Mouse (Mus musculus) midbrain, embryonic 13.5 days (tissue): ENCODE data around the gene Fam129a. TPM values are rescaled to one million over a fixed set of nuclear protein-coding genes. Genes with fewer than 3 reads are reported as not detected.
A peak's percentile ranks its signal among the peaks of the same experiment; 100 is the strongest.
"Not testable (repeated sequence)": the region's sequence is repeated elsewhere in the genome, so short reads cannot be mapped to it uniquely, and the experiment has no call there.

Source experiments
- ATAC-seq: fragments of 200-750 bp; cut with Nextera tagmentation; 2 replicates; pipeline ENCODE4 v1.8.0; 2017; ENCODE audit warnings: mild to moderate bottlenecking, moderate TSS enrichment, moderate library complexity
- H3K27ac ChIP-seq: fragments of 300-500 bp; sonication (generic); 2 replicates; pipeline ENCODE4 v1.5.1; 2015; ENCODE audit warnings: inconsistent platforms, mild to moderate bottlenecking, moderate library complexity
- H3K27me3 ChIP-seq: fragments of 300-500 bp; sonication (generic); 2 replicates; pipeline ENCODE4 v1.6.1; 2015; ENCODE audit warnings: mild to moderate bottlenecking, inconsistent platforms
- H3K36me3 ChIP-seq: fragments of 300-500 bp; sonication (generic); 2 replicates; pipeline ENCODE4 v1.6.1; 2015; ENCODE audit warnings: mild to moderate bottlenecking, inconsistent platforms
- H3K4me1 ChIP-seq: fragments of 300-500 bp; sonication (generic); replicated peaks from 2 replicates; pipeline ENCODE4 v1.6.1; 2015; ENCODE audit warnings: inconsistent platforms
- H3K4me2 ChIP-seq: fragments of 300-500 bp; sonication (generic); replicated peaks from 2 replicates; pipeline ENCODE4 v1.6.1; 2015; ENCODE audit warnings: moderate library complexity, mild to moderate bottlenecking, inconsistent platforms
- H3K4me3 ChIP-seq: fragments of 300-500 bp; sonication (generic); replicated peaks from 2 replicates; pipeline ENCODE4 v1.5.1; 2015; ENCODE audit warnings: mild to moderate bottlenecking, inconsistent platforms
- H3K9ac ChIP-seq: fragments of 300-500 bp; sonication (generic); replicated peaks from 2 replicates; pipeline ENCODE4 v1.6.1; 2015; ENCODE audit warnings: mild to moderate bottlenecking, inconsistent platforms
- H3K9me3 ChIP-seq: fragments of 300-500 bp; sonication (generic); 2 replicates; pipeline ENCODE4 v1.6.1; 2016; ENCODE audit warnings: mild to moderate bottlenecking, inconsistent platforms
- WGBS: fragments of 180-500 bp; shearing (Covaris S2); methylation state at CpG from one replicate; pipeline ENCODE4 v1.1.7; 2015; 5-methylcytosine and 5-hydroxymethylcytosine counted together
- polyA plus RNA-seq: library from polyadenylated mRNA; unstranded; fragments of >200 nt; fragmentation: Nextera tagmentation; extraction: Ambion mirVana; gene quantifications from 2 replicates; pipeline ENCODE4 v1.2.1, GENCODE M21; 2015

Fam129a gene
- polyA plus RNA-seq, 1 experiment from 2014 or later, result 0.78 TPM

GRCm38 (mm10) chr1:151741199-151741621 lies 170.2 kb downstream of the Fam129a start:
- no peak overlapping the region for H3K4me3 ChIP-seq
- no peaks in the 10 kb centered on the region for H3K4me1 ChIP-seq
- H3K27me3 ChIP-seq, result no peaks in the 10 kb centered on the region
- no peak for ATAC-seq
- H3K27ac ChIP-seq, result no peak overlapping the region
- H3K36me3 ChIP-seq, result no peaks in the 10 kb centered on the region
- WGBS, result 90% methylated on average over 7 of the region's 7 CpGs
- no peak overlapping the region for H3K9ac ChIP-seq
- no peaks in the 10 kb centered on the region for H3K9me3 ChIP-seq
- H3K4me2 ChIP-seq, result no peak overlapping the region

DNA sequence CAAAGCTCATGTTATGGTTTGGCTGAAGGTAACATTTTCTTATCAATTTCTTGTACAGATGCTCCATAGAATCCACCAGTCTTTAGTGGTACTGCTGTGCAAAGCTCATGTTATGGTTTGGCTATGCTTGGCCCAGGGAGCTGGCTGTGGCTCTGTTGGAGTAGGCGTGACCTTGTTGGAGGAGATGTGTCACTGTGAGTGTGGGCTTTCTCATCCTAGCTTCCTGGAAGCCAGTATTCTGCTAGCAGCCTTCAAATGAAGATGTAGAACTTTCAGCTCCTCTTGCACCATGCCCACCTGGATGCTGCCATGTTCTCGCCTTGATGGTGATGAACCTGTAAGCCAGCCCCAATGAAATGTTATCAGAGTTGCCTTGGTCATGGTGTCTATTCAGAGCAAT lies 178.9 kb downstream of the Fam129a start:
- ATAC-seq, H3K36me3 ChIP-seq: not testable (repeated sequence)
- WGBS, result 96% methylated on average over 2 of the region's 2 CpGs

DNA sequence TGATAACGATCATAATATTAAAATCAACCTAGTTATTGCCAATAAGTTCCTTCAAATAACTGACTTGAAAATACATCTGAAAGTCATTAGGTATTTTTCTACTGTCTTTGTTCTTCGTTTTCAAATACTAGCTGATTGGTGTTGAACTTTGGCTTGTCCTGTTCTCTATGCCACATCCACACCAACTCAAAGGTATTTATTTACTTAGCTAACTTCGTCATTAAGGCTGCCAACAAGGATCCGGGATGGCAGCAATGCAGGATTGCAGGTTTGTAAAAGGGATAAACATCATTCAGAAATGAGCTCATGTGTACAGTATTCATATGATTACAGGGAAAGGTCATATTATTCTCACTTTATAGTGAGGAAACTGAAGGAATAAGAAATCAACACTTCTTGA lies 182.0 kb downstream of the Fam129a start:
- Histone ChIP-seq H3K27ac (no peak overlapping the region), H3K9ac (no peak overlapping the region), H3K4me3 (no peak overlapping the region), H3K27me3 (no peaks in the 10 kb centered on the region), H3K4me2 (no peak overlapping the region), H3K4me1 (peaks cover 18% of the 10 kb centered on the region), H3K36me3 (no peaks in the 10 kb centered on the region), H3K9me3 (no peaks in the 10 kb centered on the region)
- no peak for ATAC-seq
- WGBS, result 87% methylated on average over 4 of the region's 4 CpGs

More for the DNA sequence above, 178.9 kb downstream of the Fam129a start:
- H3K9ac ChIP-seq, H3K27me3 ChIP-seq, H3K9me3 ChIP-seq, H3K27ac ChIP-seq, H3K4me3 ChIP-seq, H3K4me2 ChIP-seq, H3K4me1 ChIP-seq: not testable (repeated sequence)

DNA sequence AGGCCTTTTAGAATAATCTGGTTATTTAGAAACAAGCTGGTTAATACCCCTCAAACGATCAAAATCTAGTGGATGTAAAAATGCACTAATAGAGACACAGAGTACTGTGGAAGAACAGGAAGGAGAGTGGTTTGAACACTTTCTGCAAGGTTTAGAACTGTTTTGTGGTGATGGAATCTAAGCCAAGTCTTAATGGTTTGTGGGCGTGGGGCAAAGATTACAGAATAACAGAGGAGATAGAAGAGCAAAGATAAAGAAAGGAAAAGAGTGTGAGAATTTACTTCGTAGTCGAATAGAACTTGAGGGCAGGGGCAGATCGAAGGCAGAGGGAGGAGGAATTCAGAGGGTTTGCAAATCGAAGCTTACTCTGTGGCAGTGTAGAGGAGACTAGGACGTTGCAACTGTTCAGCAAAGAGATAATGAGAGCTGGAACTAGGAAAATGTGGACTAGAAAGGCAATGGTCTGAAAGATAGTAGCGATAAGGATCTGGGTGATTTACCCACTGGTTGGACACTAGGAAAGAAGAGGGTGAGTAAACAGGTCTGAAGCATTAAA lies 182.5 kb downstream of the Fam129a start:
- WGBS, result 87% methylated on average over 8 of the region's 8 CpGs
- H3K4me3 ChIP-seq, result no peak overlapping the region
- no peak overlapping the region for H3K9ac ChIP-seq
- no peaks in the 10 kb centered on the region for H3K36me3 ChIP-seq
- H3K9me3 ChIP-seq, result no peaks in the 10 kb centered on the region
- H3K4me1 ChIP-seq, result peaks cover 18% of the 10 kb centered on the region
- H3K27me3 ChIP-seq, result no peaks in the 10 kb centered on the region
- no peak overlapping the region for H3K27ac ChIP-seq
- no peak for ATAC-seq
- no peak overlapping the region for H3K4me2 ChIP-seq

DNA sequence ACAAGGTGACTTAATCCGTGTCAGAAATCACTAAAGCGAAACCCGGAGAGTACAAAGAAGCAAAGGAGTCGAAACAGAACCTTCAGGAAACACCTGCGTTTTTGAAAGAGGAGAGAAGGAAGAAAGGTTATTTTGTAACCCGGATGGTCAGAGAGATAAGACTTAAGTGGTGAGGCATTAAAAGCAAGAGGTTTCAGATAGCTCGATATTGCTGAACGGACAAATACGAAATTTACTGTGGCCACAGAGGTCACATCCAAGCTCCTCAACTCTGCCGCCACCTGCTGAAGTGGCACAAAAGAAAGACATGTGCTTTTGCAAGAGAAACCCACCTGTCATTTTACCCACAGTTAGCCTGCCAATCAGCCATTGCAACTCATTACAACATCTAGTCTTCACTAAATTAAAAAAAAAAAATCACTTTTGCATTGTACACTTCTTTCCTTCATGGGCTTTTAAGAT lies 183.1 kb downstream of the Fam129a start:
- ATAC-seq, result no peak
- peak overlapping the region; percentile 94 for H3K4me3 ChIP-seq
- H3K9me3 ChIP-seq, result no peaks in the 10 kb centered on the region
- no peak overlapping the region for H3K27ac ChIP-seq
- 74% methylated on average over 10 of the region's 10 CpGs for WGBS
- H3K4me1 ChIP-seq, result peaks cover 18% of the 10 kb centered on the region
- no peak overlapping the region for H3K9ac ChIP-seq
- no peaks in the 10 kb centered on the region for H3K36me3 ChIP-seq
- peak overlapping the region; percentile 54 for H3K4me2 ChIP-seq
- H3K27me3 ChIP-seq, result no peaks in the 10 kb centered on the region

DNA sequence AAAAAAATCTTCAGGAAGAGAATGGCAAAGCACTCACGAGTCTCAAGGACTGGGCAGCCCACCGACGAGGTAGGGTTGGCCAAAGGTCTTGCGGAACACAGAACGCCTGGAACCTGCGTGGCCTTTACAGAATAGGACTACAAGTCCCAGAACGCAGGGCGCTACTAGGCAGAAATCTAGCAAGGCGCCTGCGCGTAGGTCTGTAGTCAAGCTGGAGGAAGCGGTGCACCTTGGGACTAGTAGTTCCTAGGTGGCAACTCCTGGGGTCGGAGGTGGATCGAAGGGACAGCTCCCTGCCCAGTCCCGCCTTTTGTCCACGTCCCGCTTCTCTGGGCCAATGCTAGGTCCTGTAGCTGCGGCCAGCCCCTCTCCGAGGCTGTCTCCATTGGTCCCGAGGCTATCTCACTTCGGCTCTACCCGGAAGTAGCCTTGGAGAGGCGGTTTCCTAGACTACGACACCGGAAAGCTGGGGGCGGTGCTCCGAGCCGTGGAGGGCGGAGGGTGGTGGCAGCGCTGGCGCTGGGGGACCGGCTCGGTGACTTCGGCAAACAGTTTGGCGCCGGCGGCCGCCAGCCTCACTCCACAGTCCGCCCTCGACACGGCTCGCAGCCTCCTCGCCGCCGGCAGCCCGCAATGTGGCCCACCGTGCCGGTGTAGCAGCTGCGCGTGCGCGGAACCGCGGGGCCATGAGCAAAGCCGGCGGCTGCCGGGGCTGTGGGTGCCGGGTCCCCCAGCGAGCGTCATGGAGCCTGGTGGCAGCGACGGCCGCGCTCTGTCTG lies 184.1 kb downstream of the Fam129a start, which contains the start of gene Edem3:
Gene Edem3, plus strand, starts transcription at position 491 of the 779 bp plus-strand sequence.
- peak within 1 kb of the TSS; percentile 94 for H3K4me3 ChIP-seq
- H3K36me3 ChIP-seq, result no peaks in the 10 kb centered on the region
- H3K9me3 ChIP-seq, result no peaks in the 10 kb centered on the region
- WGBS, result under 1% methylated on average over 64 of the region's 64 CpGs
- no peaks in the 10 kb centered on the region for H3K27me3 ChIP-seq
- peaks cover 18% of the 10 kb centered on the region for H3K4me1 ChIP-seq
- peak within 1 kb of the TSS; percentile 89 for H3K27ac ChIP-seq
- H3K4me2 ChIP-seq, result peak within 1 kb of the TSS; percentile 92
- peak within 1 kb of the TSS; percentile 81 for H3K9ac ChIP-seq
- ATAC-seq, result peak; percentile 100

- WGBS, result 7% methylated on average over 36 of the region's 36 CpGs
Observed at GRCm38 (mm10) chr1:151755660-151756424, 184.9 kb downstream of the Fam129a start.

GRCm38 (mm10) chr1:151756425-151756728 lies 185.4 kb downstream of the Fam129a start:
- peak overlapping the region; percentile 94 for H3K4me3 ChIP-seq
- peaks cover 18% of the 10 kb centered on the region for H3K4me1 ChIP-seq
- peak overlapping the region; percentile 81 for H3K9ac ChIP-seq
- WGBS, result 39% methylated on average over 1 of the region's 1 CpGs
- no peaks in the 10 kb centered on the region for H3K9me3 ChIP-seq
- peak overlapping the region; percentile 92 for H3K4me2 ChIP-seq
- H3K36me3 ChIP-seq, result peaks cover 9% of the 10 kb centered on the region
- no peak overlapping the region for H3K27ac ChIP-seq
- ATAC-seq, result no peak
- H3K27me3 ChIP-seq, result no peaks in the 10 kb centered on the region

More at GRCm38 (mm10) chr1:151755660-151756424, 184.9 kb downstream of the Fam129a start:
- H3K27ac ChIP-seq, result peak overlapping the region; percentile 89
- no peak for ATAC-seq
- H3K4me1 ChIP-seq, result peaks cover 18% of the 10 kb centered on the region
- H3K9me3 ChIP-seq, result no peaks in the 10 kb centered on the region
- H3K9ac ChIP-seq, result peak overlapping the region; percentile 81
- peaks cover 4% of the 10 kb centered on the region; the same call in 1 of the 2 replicates for H3K36me3 ChIP-seq
- peak overlapping the region; percentile 94 for H3K4me3 ChIP-seq
- peak overlapping the region; percentile 92 for H3K4me2 ChIP-seq
- H3K27me3 ChIP-seq, result no peaks in the 10 kb centered on the region

DNA sequence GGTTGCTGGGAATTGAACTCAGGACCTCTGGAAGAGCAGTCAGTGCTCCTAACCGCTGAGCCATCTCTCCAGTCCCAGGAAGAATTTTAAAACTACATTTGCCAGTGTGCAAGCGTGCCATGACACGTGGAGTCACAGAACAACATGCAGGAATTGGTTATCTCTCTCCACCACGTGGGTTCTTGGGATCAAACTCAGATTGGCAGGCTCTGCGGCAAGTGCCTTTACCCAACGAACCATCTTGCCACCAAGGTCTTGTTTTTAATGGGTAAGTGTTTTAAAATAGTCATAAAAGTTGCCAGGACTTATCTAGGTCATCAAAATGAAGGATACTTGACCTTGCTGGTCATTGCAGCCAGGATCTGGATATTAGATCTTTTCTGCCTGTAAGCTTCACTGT lies 187.3 kb downstream of the Fam129a start:
- Histone ChIP-seq H3K27ac (no peak overlapping the region), H3K4me1 (peaks cover 18% of the 10 kb centered on the region), H3K36me3 (peaks cover 19% of the 10 kb centered on the region), H3K9me3 (no peaks in the 10 kb centered on the region), H3K9ac (no peak overlapping the region), H3K27me3 (no peaks in the 10 kb centered on the region), H3K4me2 (no peak overlapping the region), H3K4me3 (no peak overlapping the region)
- 89% methylated on average over 6 of the region's 6 CpGs for WGBS
- ATAC-seq, result no peak

DNA sequence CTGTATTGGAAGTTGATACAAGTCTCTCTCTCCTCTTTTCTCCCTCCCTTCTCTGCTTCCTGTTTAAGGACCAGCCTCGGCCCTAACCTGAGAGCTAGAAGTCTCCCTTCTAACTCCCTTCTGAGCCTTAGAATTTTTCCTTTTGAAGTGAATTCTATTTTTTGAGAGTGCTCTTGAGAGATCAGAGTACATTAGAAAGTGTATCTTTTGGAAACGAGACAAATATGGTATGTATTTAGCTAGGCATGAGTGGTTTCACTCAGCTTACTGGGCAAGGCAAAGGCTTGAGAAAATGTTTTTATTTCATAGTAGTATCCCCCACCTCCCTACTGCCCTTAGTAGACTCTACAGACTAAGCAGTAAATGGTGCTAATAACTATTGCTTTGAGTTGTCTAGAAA lies 188.0 kb downstream of the Fam129a start:
- peaks cover 19% of the 10 kb centered on the region for H3K36me3 ChIP-seq
- H3K9ac ChIP-seq, result no peak overlapping the region
- no peaks in the 10 kb centered on the region for H3K9me3 ChIP-seq
- H3K27ac ChIP-seq, result no peak overlapping the region
- H3K4me3 ChIP-seq, result no peak overlapping the region
- H3K4me1 ChIP-seq, result peaks cover 18% of the 10 kb centered on the region
- no peaks in the 10 kb centered on the region for H3K27me3 ChIP-seq
- 86% methylated on average over 2 of the region's 2 CpGs for WGBS
- no peak for ATAC-seq
- H3K4me2 ChIP-seq, result no peak overlapping the region

- Histone ChIP-seq H3K4me3 (no peak overlapping the region), H3K9ac (no peak overlapping the region), H3K36me3 (peaks cover 19% of the 10 kb centered on the region), H3K27ac (no peak overlapping the region), H3K27me3 (no peaks in the 10 kb centered on the region), H3K9me3 (no peaks in the 10 kb centered on the region), H3K4me1 (peaks cover 1% of the 10 kb centered on the region; the same call in 1 of the 2 replicates), H3K4me2 (no peak overlapping the region)
- no peak for ATAC-seq
- WGBS, result 87% methylated on average over 3 of the region's 3 CpGs
Observed at GRCm38 (mm10) chr1:151764236-151764635, 193.2 kb downstream of the Fam129a start.

GRCm38 (mm10) chr1:151766166-151766565 lies 195.2 kb downstream of the Fam129a start:
- H3K27me3 ChIP-seq, result no peaks in the 10 kb centered on the region
- H3K4me3 ChIP-seq, result no peak overlapping the region
- H3K27ac ChIP-seq, result no peak overlapping the region
- H3K9me3 ChIP-seq, result no peaks in the 10 kb centered on the region
- H3K9ac ChIP-seq, result no peak overlapping the region
- no peak overlapping the region for H3K4me2 ChIP-seq
- H3K4me1 ChIP-seq, result peaks cover 8% of the 10 kb centered on the region; the same call in 1 of the 2 replicates
- 85% methylated on average over 2 of the region's 2 CpGs for WGBS
- no peak for ATAC-seq
- peaks cover 18% of the 10 kb centered on the region for H3K36me3 ChIP-seq
